Mouse (Mus musculus) limb, embryonic 12.5 days (tissue): ENCODE measurements at regions not wholly inside any gene's neighbourhood (a gene's known extent, or its start where the extent isn't known, plus 50 kb on each side); places are given as distances from the start of the nearest gene placed in this dataset.

Experiments used
- ATAC-seq: fragments of 200-750 bp; cut with Nextera tagmentation; 2 replicates; pipeline ENCODE4 v1.8.0; 2017; ENCODE audit warnings: low read depth, moderate TSS enrichment; ENCODE audit not compliant: insufficient number of reproducible peaks, insufficient read depth, low FRiP score, low TSS enrichment
- H3K27ac ChIP-seq: fragments of 300-500 bp; sonication (generic); 2 replicates; pipeline ENCODE4 v1.5.1; 2016; ENCODE audit warnings: mild to moderate bottlenecking, moderate library complexity
- H3K27me3 ChIP-seq: fragments of 300-500 bp; sonication (generic); 2 replicates; pipeline ENCODE4 v1.6.1; 2016; ENCODE audit warnings: mild to moderate bottlenecking, moderate library complexity
- H3K36me3 ChIP-seq: fragments of 300-500 bp; sonication (generic); 2 replicates; pipeline ENCODE4 v1.6.1; 2016; ENCODE audit warnings: mild to moderate bottlenecking, moderate library complexity
- H3K4me1 ChIP-seq: fragments of 300-500 bp; sonication (generic); replicated peaks from 2 replicates; pipeline ENCODE4 v1.6.1; 2016
- H3K4me2 ChIP-seq: fragments of 300-500 bp; sonication (generic); 2 replicates; pipeline ENCODE4 v1.6.1; 2016; ENCODE audit warnings: mild to moderate bottlenecking, moderate library complexity
- H3K4me3 ChIP-seq: fragments of 300-500 bp; sonication (generic); replicated peaks from 2 replicates; pipeline ENCODE4 v1.5.1; 2016; ENCODE audit warnings: mild to moderate bottlenecking
- H3K9ac ChIP-seq: fragments of 300-500 bp; sonication (generic); replicated peaks from 2 replicates; pipeline ENCODE4 v1.6.1; 2016; ENCODE audit warnings: mild to moderate bottlenecking, moderate library complexity
- H3K9me3 ChIP-seq: fragments of 300-500 bp; sonication (generic); 2 replicates; pipeline ENCODE4 v1.6.1; 2016; ENCODE audit warnings: mild to moderate bottlenecking, moderate library complexity
- WGBS: fragments of 180-500 bp; shearing (Covaris S2); methylation state at CpG from one replicate; pipeline ENCODE4 v1.1.7; 2016; 5-methylcytosine and 5-hydroxymethylcytosine counted together

GRCm38 (mm10) chr1:193673236-193673830 lies 303.2 kb upstream of the Camk1g start:
- Histone ChIP-seq H3K9me3 (no peaks in the 10 kb centered on the region), H3K4me3 (no peak overlapping the region), H3K27me3 (no peaks in the 10 kb centered on the region), H3K27ac (no peak overlapping the region), H3K36me3 (no peaks in the 10 kb centered on the region), H3K4me1 (0 out of 2 replicates have a peak, but pooled peaks cover 6% of the 10 kb centered on the region), H3K4me2 (no peak overlapping the region), H3K9ac (no peak overlapping the region)
- WGBS: 35% methylated on average over 3 of the region's 3 CpGs
- no peak for ATAC-seq

GRCm38 (mm10) chr1:193672681-193673080 lies 302.6 kb upstream of the Camk1g start:
- Histone ChIP-seq H3K9ac (no peak overlapping the region), H3K4me3 (no peak overlapping the region), H3K9me3 (no peaks in the 10 kb centered on the region), H3K36me3 (no peaks in the 10 kb centered on the region), H3K27me3 (no peaks in the 10 kb centered on the region), H3K4me2 (no peak overlapping the region), H3K4me1 (0 out of 2 replicates have a peak, but pooled peaks cover 6% of the 10 kb centered on the region), H3K27ac (no peak overlapping the region)
- WGBS: 65% methylated on average over 3 of the region's 3 CpGs
- no peak for ATAC-seq

- ATAC-seq: no peak
- 57% methylated on average over 3 of the region's 3 CpGs for WGBS
- H3K27ac ChIP-seq: no peak overlapping the region
- H3K36me3 ChIP-seq: no peaks in the 10 kb centered on the region
- H3K4me1 ChIP-seq: 0 out of 2 replicates have a peak, but pooled peaks cover 6% of the 10 kb centered on the region
- H3K9me3 ChIP-seq: no peaks in the 10 kb centered on the region
- H3K9ac ChIP-seq: no peak overlapping the region
- no peak overlapping the region for H3K4me2 ChIP-seq
- H3K4me3 ChIP-seq: no peak overlapping the region
- no peaks in the 10 kb centered on the region for H3K27me3 ChIP-seq
Observed at GRCm38 (mm10) chr1:193671816-193672254, 301.7 kb upstream of the Camk1g start.

- 82% methylated on average over 1 of the region's 1 CpGs for WGBS
- H3K27me3 ChIP-seq: no peaks in the 10 kb centered on the region
- no peak overlapping the region for H3K27ac ChIP-seq
- H3K9ac ChIP-seq: no peak overlapping the region
- H3K4me3 ChIP-seq: no peak overlapping the region
- H3K4me1 ChIP-seq: 0 out of 2 replicates have a peak, but pooled peaks cover 6% of the 10 kb centered on the region
- no peak for ATAC-seq
- H3K36me3 ChIP-seq: no peaks in the 10 kb centered on the region
- H3K4me2 ChIP-seq: no peak overlapping the region
- no peaks in the 10 kb centered on the region for H3K9me3 ChIP-seq
Observed at GRCm38 (mm10) chr1:193671046-193671445, 300.9 kb upstream of the Camk1g start.

GRCm38 (mm10) chr1:193670008-193670407 lies 299.9 kb upstream of the Camk1g start:
- no peaks in the 10 kb centered on the region for H3K36me3 ChIP-seq

GRCm38 (mm10) chr1:193668841-193669240 lies 298.7 kb upstream of the Camk1g start:
- H3K27ac ChIP-seq: no peak overlapping the region
- no peak overlapping the region for H3K9ac ChIP-seq
- H3K27me3 ChIP-seq: no peaks in the 10 kb centered on the region
- H3K4me2 ChIP-seq: no peak overlapping the region
- no peaks in the 10 kb centered on the region for H3K36me3 ChIP-seq
- H3K4me3 ChIP-seq: no peak overlapping the region
- no peak for ATAC-seq
- no peaks in the 10 kb centered on the region for H3K9me3 ChIP-seq
- H3K4me1 ChIP-seq: 0 out of 2 replicates have a peak, but pooled peaks cover 6% of the 10 kb centered on the region

More at GRCm38 (mm10) chr1:193670008-193670407, 299.9 kb upstream of the Camk1g start:
- H3K4me2 ChIP-seq: no peak overlapping the region
- no peaks in the 10 kb centered on the region for H3K27me3 ChIP-seq
- no peak overlapping the region for H3K9ac ChIP-seq
- no peak overlapping the region for H3K4me3 ChIP-seq
- 0 out of 2 replicates have a peak, but pooled peaks cover 6% of the 10 kb centered on the region for H3K4me1 ChIP-seq
- no peaks in the 10 kb centered on the region for H3K9me3 ChIP-seq
- no peak for ATAC-seq
- no peak overlapping the region for H3K27ac ChIP-seq

GRCm38 (mm10) chr1:193665854-193666253 lies 295.8 kb upstream of the Camk1g start:
- Histone ChIP-seq H3K27ac (no peak overlapping the region), H3K27me3 (no peaks in the 10 kb centered on the region), H3K36me3 (no peaks in the 10 kb centered on the region), H3K4me3 (no peak overlapping the region), H3K4me2 (no peak overlapping the region), H3K4me1 (no peaks in the 10 kb centered on the region), H3K9ac (no peak overlapping the region), H3K9me3 (no peaks in the 10 kb centered on the region)
- no peak for ATAC-seq
- WGBS: 71% methylated on average over 5 of the region's 5 CpGs

GRCm38 (mm10) chr1:193664569-193664968 lies 294.5 kb upstream of the Camk1g start:
- no peaks in the 10 kb centered on the region for H3K36me3 ChIP-seq
- no peaks in the 10 kb centered on the region for H3K27me3 ChIP-seq
- 82% methylated on average over 2 of the region's 2 CpGs for WGBS
- no peaks in the 10 kb centered on the region for H3K4me1 ChIP-seq
- H3K9ac ChIP-seq: no peak overlapping the region
- H3K9me3 ChIP-seq: no peaks in the 10 kb centered on the region
- H3K4me3 ChIP-seq: no peak overlapping the region
- no peak for ATAC-seq
- no peak overlapping the region for H3K4me2 ChIP-seq
- no peak overlapping the region for H3K27ac ChIP-seq

GRCm38 (mm10) chr1:193663587-193663986 lies 293.5 kb upstream of the Camk1g start:
- Histone ChIP-seq H3K4me2 (no peak overlapping the region), H3K36me3 (no peaks in the 10 kb centered on the region), H3K9ac (no peak overlapping the region), H3K4me1 (no peaks in the 10 kb centered on the region), H3K4me3 (no peak overlapping the region), H3K9me3 (no peaks in the 10 kb centered on the region), H3K27me3 (no peaks in the 10 kb centered on the region), H3K27ac (no peak overlapping the region)
- no peak for ATAC-seq
- 93% methylated on average over 3 of the region's 3 CpGs for WGBS

- no peak for ATAC-seq
- no peak overlapping the region for H3K4me3 ChIP-seq
- H3K27ac ChIP-seq: no peak overlapping the region
- 46% methylated on average over 3 of the region's 3 CpGs for WGBS
- no peak overlapping the region for H3K9ac ChIP-seq
- H3K4me1 ChIP-seq: no peaks in the 10 kb centered on the region
- H3K9me3 ChIP-seq: no peaks in the 10 kb centered on the region
- H3K4me2 ChIP-seq: no peak overlapping the region
- no peaks in the 10 kb centered on the region for H3K27me3 ChIP-seq
- no peaks in the 10 kb centered on the region for H3K36me3 ChIP-seq
Observed at GRCm38 (mm10) chr1:193662166-193662890, 292.2 kb upstream of the Camk1g start.

GRCm38 (mm10) chr1:193661377-193661776 lies 291.3 kb upstream of the Camk1g start:
- Histone ChIP-seq H3K4me3 (no peak overlapping the region), H3K27me3 (no peaks in the 10 kb centered on the region), H3K36me3 (no peaks in the 10 kb centered on the region), H3K9me3 (no peaks in the 10 kb centered on the region), H3K4me1 (no peaks in the 10 kb centered on the region), H3K4me2 (no peak overlapping the region), H3K9ac (no peak overlapping the region), H3K27ac (no peak overlapping the region)
- ATAC-seq: no peak
- WGBS: 72% methylated on average over 4 of the region's 4 CpGs
